Mouse (Mus musculus): ENCODE data around the gene D230025D16Rik. TPM values are rescaled to one million over a fixed set of nuclear protein-coding genes. Genes with fewer than 3 reads are reported as not detected.

The D230025D16Rik gene
- total RNA-seq, 4 experiments from 2014 or later, result 24.7 to 38.2 (median 32.9) TPM

- no peak for DNase-seq (ENCODE audit: low spot score in 2 of 2)
Observed at GRCm38 (mm10) chr8:105237442-105238142, 12.6 kb downstream of the D230025D16Rik start.

- DNase-seq (ENCODE audit: low spot score in 2 of 2), result no peak
Observed at GRCm38 (mm10) chr8:105241016-105241415, 16.1 kb downstream of the D230025D16Rik start.

- DNase-seq (ENCODE audit: low spot score in 2 of 2), result no peak
Observed at GRCm38 (mm10) chr8:105251954-105252353, 27.0 kb downstream of the D230025D16Rik start.

- no peak for DNase-seq (ENCODE audit: low spot score in 2 of 2)
Observed at GRCm38 (mm10) chr8:105252680-105253537, 28.0 kb downstream of the D230025D16Rik start.

DNA sequence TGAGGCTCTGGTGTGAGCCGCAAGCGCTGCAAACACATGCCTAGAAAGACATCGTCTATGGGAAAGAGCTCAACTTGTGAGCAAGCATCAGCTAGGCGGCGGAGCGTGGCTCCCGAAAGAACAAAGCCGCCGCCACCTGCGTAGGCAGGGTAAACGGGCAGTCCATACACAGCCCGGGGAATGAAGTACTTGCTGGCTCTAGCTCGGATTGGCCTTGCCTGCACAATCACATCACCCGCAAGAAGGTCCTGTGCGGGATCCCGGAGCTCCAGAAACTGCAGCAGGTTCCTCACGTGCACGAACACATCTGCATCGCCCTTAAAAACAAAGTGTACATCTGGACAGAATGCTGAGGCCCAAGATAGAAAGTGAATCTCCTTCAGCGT lies 28.8 kb downstream of the D230025D16Rik start:
- DNase-seq (ENCODE audit: low spot score in 2 of 2), result no peak

- peak; percentile 82 to 83 for DNase-seq (ENCODE audit: low spot score in 2 of 2)
Observed at GRCm38 (mm10) chr8:105254152-105254965, 29.4 kb downstream of the D230025D16Rik start.

DNA sequence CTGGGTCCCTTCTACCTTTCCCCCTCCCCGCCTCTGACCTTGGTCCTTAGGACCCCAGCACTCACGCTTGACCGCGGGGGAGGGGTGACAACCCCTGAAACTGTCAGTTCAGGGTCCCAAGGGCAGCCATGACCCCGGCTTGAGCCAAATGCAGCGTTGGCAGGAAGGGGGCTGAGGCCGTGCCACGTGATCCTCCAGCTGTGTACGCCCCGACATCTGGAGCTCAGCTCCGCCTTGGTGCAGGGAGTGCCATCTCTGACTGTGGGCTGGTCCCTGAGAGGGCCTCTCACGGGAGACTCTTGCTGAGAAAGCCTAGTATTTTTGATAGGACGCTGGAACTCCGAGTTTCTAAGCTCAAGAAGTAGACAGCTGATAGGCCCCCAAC lies 30.0 kb downstream of the D230025D16Rik start, which contains the start of gene B3gnt9:
B3gnt9 (minus strand) TSS at position 188 of the 385 bp plus-strand sequence.
- DNase-seq (ENCODE audit: low spot score in 2 of 2), result peak; percentile 74 to 78

GRCm38 (mm10) chr8:105257318-105258114 lies 32.6 kb downstream of the D230025D16Rik start:
- DNase-seq (ENCODE audit: low spot score in 2 of 2), result no peak

GRCm38 (mm10) chr8:105258911-105259720 lies 34.2 kb downstream of the D230025D16Rik start:
- DNase-seq (ENCODE audit: low spot score in 2 of 2), result no peak

GRCm38 (mm10) chr8:105259721-105260320 lies 34.9 kb downstream of the D230025D16Rik start:
- peak in 1 of 2 experiments; percentile 46 for DNase-seq (ENCODE audit: low spot score in 2 of 2)

GRCm38 (mm10) chr8:105260371-105261099 lies 35.6 kb downstream of the D230025D16Rik start:
- DNase-seq (ENCODE audit: low spot score in 2 of 2), result no peak

DNA sequence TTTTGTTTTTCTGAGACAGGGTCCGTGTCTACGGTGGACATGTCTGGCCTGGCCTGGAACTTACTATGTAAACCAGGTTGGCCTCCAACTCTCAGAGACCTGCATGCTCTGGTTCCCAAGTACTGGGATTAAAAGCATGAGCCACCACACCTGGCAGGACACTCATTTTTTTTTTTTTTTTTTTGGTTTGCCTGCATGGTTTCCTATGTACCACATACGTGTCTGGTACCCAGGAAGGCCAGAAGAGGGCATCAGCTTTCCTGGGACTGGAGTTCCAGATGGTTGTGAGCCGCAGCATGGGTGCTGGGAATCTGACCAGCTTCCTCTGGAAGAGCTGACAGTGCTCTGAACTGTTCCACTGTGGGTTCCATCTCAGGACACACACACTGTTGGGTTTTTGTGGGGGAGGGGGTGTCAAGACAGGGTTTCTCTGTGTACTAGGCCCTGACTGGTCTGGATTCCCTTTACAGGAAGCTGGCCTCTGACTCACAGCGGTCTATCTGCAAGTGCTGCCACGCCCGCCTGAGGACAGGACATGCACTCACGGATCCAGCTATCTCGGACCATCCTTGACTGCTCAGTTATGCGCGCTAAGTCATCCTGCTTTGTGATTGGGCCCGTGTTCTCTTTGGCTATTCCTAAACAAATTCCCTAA lies 36.5 kb downstream of the D230025D16Rik start:
- DNase-seq (ENCODE audit: low spot score in 2 of 2), result no peak

GRCm38 (mm10) chr8:105263244-105263912 lies 38.4 kb downstream of the D230025D16Rik start:
- no peak for DNase-seq (ENCODE audit: low spot score in 2 of 2)

DNA sequence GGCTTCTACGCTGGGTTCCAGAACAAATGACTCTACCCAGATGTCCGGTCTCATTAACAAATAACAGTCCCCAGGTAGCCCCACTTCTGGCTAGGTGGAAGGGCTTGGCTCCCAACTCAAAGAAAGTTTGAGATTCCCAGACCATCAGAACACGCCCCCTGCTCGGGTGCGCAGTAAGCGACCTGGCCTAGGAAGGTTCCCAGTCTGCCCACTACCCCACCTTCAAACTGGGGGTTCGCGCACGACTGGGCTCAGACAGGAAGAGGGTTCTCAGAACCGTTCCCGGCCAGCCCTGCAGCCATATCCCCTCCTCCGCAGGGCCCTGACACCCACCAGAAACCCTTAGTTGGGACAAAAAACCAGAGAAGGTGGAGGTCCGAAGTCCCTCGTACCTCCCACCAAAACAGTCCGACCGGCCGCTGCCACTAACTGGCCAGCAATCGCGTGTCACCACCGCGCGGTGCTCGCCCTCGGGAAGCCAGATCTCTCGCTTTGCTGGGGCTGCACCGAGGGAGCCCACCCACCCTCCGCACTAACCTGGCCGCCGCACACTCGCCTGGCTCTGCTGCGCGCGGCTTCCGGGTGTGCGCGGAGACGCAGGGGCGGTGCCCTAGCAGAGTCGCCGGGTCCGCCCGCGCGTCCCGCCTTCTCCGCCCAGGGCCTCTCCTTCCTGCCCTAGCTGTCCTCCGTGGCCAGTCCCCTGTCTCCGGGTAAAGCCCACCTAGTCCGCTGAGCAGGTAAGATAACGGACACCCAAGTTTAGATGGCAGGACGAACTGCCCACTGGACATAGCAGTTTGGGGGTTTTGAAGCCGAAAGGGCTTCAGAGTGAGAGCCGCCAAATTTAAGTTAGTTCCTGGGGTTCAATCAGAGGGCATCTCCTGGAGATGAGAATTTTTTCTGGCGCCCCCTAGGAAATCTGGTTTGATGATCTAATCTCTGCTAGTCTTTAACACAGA lies 39.4 kb downstream of the D230025D16Rik start, which contains the start of the genes Tradd and Fbxl8:
Tradd (minus strand) TSS at position 586 of the 959 bp plus-strand sequence.
Fbxl8 (plus strand) TSS at position 625 of the 959 bp plus-strand sequence.
- DNase-seq (ENCODE audit: low spot score in 2 of 2), result peak; percentile 52 to 57

- DNase-seq (ENCODE audit: low spot score in 2 of 2), result no peak
Observed at GRCm38 (mm10) chr8:105265128-105265527, 40.2 kb downstream of the D230025D16Rik start.

DNA sequence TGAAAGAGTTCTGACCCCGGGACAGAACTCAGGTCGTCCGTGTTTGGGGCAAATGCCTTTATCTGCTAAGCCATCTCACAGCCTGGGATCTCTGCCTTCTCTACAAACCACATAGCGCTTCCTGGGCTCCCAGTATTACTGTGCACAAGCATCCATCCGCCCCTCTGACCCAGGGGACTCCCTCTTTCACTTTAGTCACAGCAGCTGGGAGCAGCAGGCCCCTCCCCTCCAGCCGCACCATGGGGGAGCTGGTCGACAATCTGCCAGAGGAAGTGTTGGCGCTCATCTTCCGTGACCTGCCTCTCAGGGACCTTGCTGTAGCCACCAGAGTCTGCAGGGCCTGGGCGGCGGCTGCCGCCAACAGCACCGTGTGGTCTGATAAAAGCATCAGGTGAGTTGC lies 41.8 kb downstream of the D230025D16Rik start:
- no peak for DNase-seq (ENCODE audit: low spot score in 2 of 2)

Measured in gastrocnemius, adult 8-10 months (tissue).